Mouse (Mus musculus) 416B (cell line): Measurements from ENCODE around the gene Lrrc27.

Experiments used
- DNase-seq: peaks from one replicate; pipeline ENCODE4 v3.0.0; 2011; ENCODE audit warnings: low read depth

The Lrrc27 gene

GRCm38 (mm10) chr7:139212754-139213745 is at the start of gene Lrrc27, which contains the start of gene Stk32c:
Lrrc27 (plus strand) TSS chr7:139212988.
Stk32c (minus strand) TSS chr7:139213307.
- peak; percentile 100 for DNase-seq

GRCm38 (mm10) chr7:139164410-139164809 is 48.4 kb upstream of the Lrrc27 start:
- DNase-seq: no peak

- no peak for DNase-seq
These were observed 43.6 kb upstream of the Lrrc27 start for GRCm38 (mm10) chr7:139169143-139169542.

- DNase-seq: no peak
These were observed 33.5 kb upstream of the Lrrc27 start for GRCm38 (mm10) chr7:139179299-139179698.

GRCm38 (mm10) chr7:139180058-139180457 is 32.7 kb upstream of the Lrrc27 start:
- no peak for DNase-seq

- DNase-seq: no peak
These were observed 28.4 kb upstream of the Lrrc27 start for GRCm38 (mm10) chr7:139184396-139184795.

GRCm38 (mm10) chr7:139184846-139185245 is 27.9 kb upstream of the Lrrc27 start:
- no peak for DNase-seq

- no peak for DNase-seq
These were observed 26.8 kb upstream of the Lrrc27 start for GRCm38 (mm10) chr7:139185971-139186370.

- no peak for DNase-seq
These were observed 26.4 kb upstream of the Lrrc27 start for GRCm38 (mm10) chr7:139186436-139186835.

- DNase-seq: no peak
These were observed 25.5 kb upstream of the Lrrc27 start for GRCm38 (mm10) chr7:139187277-139187676.

GRCm38 (mm10) chr7:139187771-139188633 is 24.8 kb upstream of the Lrrc27 start:
- DNase-seq: no peak

- no peak for DNase-seq
These were observed 24.1 kb upstream of the Lrrc27 start for GRCm38 (mm10) chr7:139188634-139189207.

GRCm38 (mm10) chr7:139190616-139191015 is 22.2 kb upstream of the Lrrc27 start:
- no peak for DNase-seq

GRCm38 (mm10) chr7:139191619-139192018 is 21.2 kb upstream of the Lrrc27 start:
- no peak for DNase-seq

GRCm38 (mm10) chr7:139197022-139197421 is 15.8 kb upstream of the Lrrc27 start:
- DNase-seq: peak; percentile 82

- peak; percentile 48 for DNase-seq
These were observed 12.7 kb upstream of the Lrrc27 start for GRCm38 (mm10) chr7:139200108-139200507.

- DNase-seq: no peak
These were observed 11.6 kb upstream of the Lrrc27 start for GRCm38 (mm10) chr7:139201209-139201608.

GRCm38 (mm10) chr7:139208023-139208772 is 4.6 kb upstream of the Lrrc27 start:
- peak; percentile 85 for DNase-seq

- DNase-seq: no peak
These were observed 4.1 kb upstream of the Lrrc27 start for GRCm38 (mm10) chr7:139208773-139209095.

- DNase-seq: no peak
These were observed 1.0 kb upstream of the Lrrc27 start for GRCm38 (mm10) chr7:139211761-139212160.

- DNase-seq: no peak
These were observed 963 bp downstream of the Lrrc27 start for GRCm38 (mm10) chr7:139213751-139214150.

- DNase-seq: no peak
These were observed 1.4 kb downstream of the Lrrc27 start for GRCm38 (mm10) chr7:139214160-139214559.
